In genomic region chr13:9198728-9199464, GRCm38 (mm10) we compare ENCODE assay signal across 9 mouse cellular contexts.
DNase-seq lines count a peak whose midpoint lies in the region; ATAC-seq lines count a peak whose summit lies in the region.
"Had no signal": no experiment of that assay in that cellular context is flagged by ENCODE, and none has a peak within 500 bp of the region (broad histone marks: within the 10 kb centered on the region; RNA-seq: fewer than 3 reads in every experiment).

No protein-coding gene starts in this region.

- peak; percentile 64; the same call in 1 of the 2 replicates for ATAC-seq in heart, embryonic 12.5 days (ENCODE audit: insufficient number of reproducible peaks, low FRiP score)
- ATAC-seq in embryonic facial prominence, embryonic 12.5 days (ENCODE audit: insufficient number of reproducible peaks, insufficient read depth, low FRiP score, low TSS enrichment): 0 out of 2 replicates have a peak, but pooled peaks have one; percentile 44

- WGBS in heart, embryonic 12.5 days: 34% methylated on average over 19 of the region's 19 CpGs
- WGBS in embryonic facial prominence, embryonic 12.5 days: 35% methylated on average over 19 of the region's 19 CpGs
- 38% methylated on average over 19 of the region's 19 CpGs for WGBS in midbrain, embryonic 10.5 days

- peak overlapping the region; percentile 18 for H3K4me3 ChIP-seq in heart, embryonic 12.5 days
- no peak overlapping the region for H3K4me3 ChIP-seq in embryonic facial prominence, embryonic 12.5 days
- peak overlapping the region; percentile 25; the same call in 1 of the 2 replicates for H3K4me3 ChIP-seq in midbrain, embryonic 10.5 days

- DNase-seq in heart, postnatal 25 days (ENCODE audit: low spot score): no peak
- DNase-seq in kidney, postnatal 10 days: peak; percentile 41
- peak; percentile 39 for DNase-seq in midbrain, embryonic 10.5 days (ENCODE audit: low spot score)
- DNase-seq in frontal cortex, postnatal 14 days (ENCODE audit: low spot score in 2 of 2): no peak
- DNase-seq in right cerebral cortex, postnatal 14 days: no peak
- DNase-seq in cerebellum, postnatal 10 days: no peak

- H3K9me3 ChIP-seq in heart, embryonic 12.5 days (replicated peaks): 0 out of 2 replicates have a peak, but pooled peaks cover 5% of the 10 kb centered on the region
- H3K9me3 ChIP-seq in embryonic facial prominence, embryonic 12.5 days: no peaks in the 10 kb centered on the region
- no peaks in the 10 kb centered on the region; the same call in 1 of the 2 replicates for H3K9me3 ChIP-seq in midbrain, embryonic 10.5 days (replicated peaks)
- H3K9me3 ChIP-seq: G1E had no signal

- H3K27me3 ChIP-seq in heart, embryonic 12.5 days (replicated peaks): 0 out of 2 replicates have a peak, but pooled peaks cover 3% of the 10 kb centered on the region
- H3K27me3 ChIP-seq in embryonic facial prominence, embryonic 12.5 days: no peaks in the 10 kb centered on the region; the same call in 1 of the 2 replicates
- H3K27me3 ChIP-seq in midbrain, embryonic 10.5 days (ENCODE audit: low read depth, poor library complexity, severe bottlenecking): no peaks in the 10 kb centered on the region; the same call in 1 of the 2 replicates

- H3K4me2 ChIP-seq in heart, embryonic 12.5 days: peak overlapping the region; percentile 58
- peak overlapping the region; percentile 40 for H3K4me2 ChIP-seq in embryonic facial prominence, embryonic 12.5 days (replicated peaks)

- H3K36me3 ChIP-seq in heart, embryonic 12.5 days: no peaks in the 10 kb centered on the region
- H3K36me3 ChIP-seq in embryonic facial prominence, embryonic 12.5 days: no peaks in the 10 kb centered on the region
- H3K36me3 ChIP-seq in midbrain, embryonic 10.5 days: no peaks in the 10 kb centered on the region
- H3K36me3 ChIP-seq: G1E had no signal

- 0 out of 2 replicates have a peak, but pooled peaks cover 4% of the 10 kb centered on the region for H3K4me1 ChIP-seq in heart, embryonic 12.5 days (replicated peaks)
- H3K4me1 ChIP-seq in embryonic facial prominence, embryonic 12.5 days: no peaks in the 10 kb centered on the region
- H3K4me1 ChIP-seq in midbrain, embryonic 10.5 days: peaks cover 11% of the 10 kb centered on the region

- H3K27ac ChIP-seq in heart, embryonic 12.5 days (ENCODE audit: poor library complexity, severe bottlenecking): no peak overlapping the region
- no peak overlapping the region for H3K27ac ChIP-seq in embryonic facial prominence, embryonic 12.5 days
- H3K27ac ChIP-seq in midbrain, embryonic 10.5 days (replicated peaks): 0 out of 2 replicates have a peak overlapping the region, but pooled peaks have one; percentile 38

- intact Hi-C loops in heart, postnatal 25 days (cut with DNase I): no loop called here

- H3K9ac ChIP-seq in heart, embryonic 12.5 days: peak overlapping the region; percentile 29; the same call in 1 of the 2 replicates
- no peak overlapping the region for H3K9ac ChIP-seq in embryonic facial prominence, embryonic 12.5 days

Comparison
In these comparisons a context has a peak if more than half of its experiments do, and no peak if none do; other contexts are left out.
1. DNase-seq: peak in kidney, postnatal 10 days (single experiment) and midbrain, embryonic 10.5 days (single experiment); none in heart, postnatal 25 days (single experiment), frontal cortex, postnatal 14 days (0 of 2), right cerebral cortex, postnatal 14 days (single experiment) and cerebellum, postnatal 10 days (0 of 2).